Mouse (Mus musculus) neural tube, postnatal 0 days (tissue): ENCODE results near the gene Abcg1. TPM values are rescaled to one million over a fixed set of nuclear protein-coding genes. Genes with fewer than 3 reads are reported as not detected.

Source experiments
- polyA plus RNA-seq: library from polyadenylated mRNA; unstranded; fragments of >200 nt; fragmentation: Nextera tagmentation; extraction: Ambion mirVana; gene quantifications from 2 replicates; pipeline ENCODE4 v1.2.1, GENCODE M21; 2015

Abcg1 gene
- 19.1 TPM in 2 replicates for polyA plus RNA-seq

DNA sequence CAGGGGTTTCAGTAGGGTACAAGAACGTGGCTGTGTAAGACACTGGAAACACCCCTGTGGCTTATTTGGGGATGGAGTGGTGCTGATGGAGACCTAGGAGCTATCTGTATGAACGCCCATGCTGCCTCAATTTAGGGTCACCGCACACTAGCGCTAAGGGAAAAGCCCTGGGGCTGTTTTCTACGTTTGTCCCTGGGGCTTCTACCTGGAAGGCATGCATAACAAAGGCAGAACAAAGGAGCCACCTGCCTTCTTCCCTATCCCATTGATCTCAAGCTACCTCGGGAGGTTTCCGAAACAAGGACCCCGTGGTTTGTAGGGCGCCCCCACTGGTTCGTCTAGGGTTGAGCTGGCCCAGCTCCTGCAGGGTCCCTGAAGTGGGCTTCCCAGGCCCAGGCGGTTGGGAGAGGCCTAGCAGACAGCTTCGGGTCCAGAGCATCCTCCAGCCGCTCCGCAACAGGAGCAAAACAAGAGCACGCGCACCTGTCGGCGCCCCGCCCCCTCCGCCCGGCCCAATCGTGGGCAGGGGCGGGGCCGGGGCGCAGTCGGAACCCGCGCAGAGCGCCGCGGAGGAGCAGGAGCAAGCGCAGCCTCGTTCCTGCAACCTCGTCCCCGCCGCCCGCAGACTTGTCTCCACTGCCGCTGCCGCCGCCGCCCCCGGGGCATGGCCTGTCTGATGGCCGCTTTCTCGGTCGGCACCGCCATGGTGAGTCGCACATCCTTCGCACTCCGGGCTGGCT lies at the start of gene Abcg1:
TSS of gene Abcg1 (plus strand) at position 525 of the 740 bp plus-strand sequence.

DNA sequence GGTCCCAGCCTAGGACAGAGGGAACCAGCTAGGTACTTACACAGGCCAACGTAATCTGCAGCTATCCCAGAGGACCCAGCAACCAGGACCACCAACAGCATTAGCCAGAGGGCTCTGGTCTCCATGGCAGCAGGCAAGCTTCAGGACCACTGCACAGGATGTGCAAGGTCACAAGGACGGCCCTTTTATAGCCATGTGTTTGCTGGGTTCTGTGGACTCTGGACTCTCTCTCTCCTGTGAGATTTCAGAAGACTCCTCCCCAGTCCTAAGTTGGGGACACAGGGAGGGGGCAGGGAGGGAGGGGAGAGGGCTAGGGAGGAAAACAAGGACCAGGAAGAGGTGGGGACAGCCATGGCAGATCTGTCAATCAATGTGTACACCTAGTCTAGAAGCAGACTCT lies 72.0 kb downstream of the Abcg1 start, which contains the start of gene Tff3:
TSS of gene Tff3 (minus strand) at position 195 of the 400 bp plus-strand sequence.

DNA sequence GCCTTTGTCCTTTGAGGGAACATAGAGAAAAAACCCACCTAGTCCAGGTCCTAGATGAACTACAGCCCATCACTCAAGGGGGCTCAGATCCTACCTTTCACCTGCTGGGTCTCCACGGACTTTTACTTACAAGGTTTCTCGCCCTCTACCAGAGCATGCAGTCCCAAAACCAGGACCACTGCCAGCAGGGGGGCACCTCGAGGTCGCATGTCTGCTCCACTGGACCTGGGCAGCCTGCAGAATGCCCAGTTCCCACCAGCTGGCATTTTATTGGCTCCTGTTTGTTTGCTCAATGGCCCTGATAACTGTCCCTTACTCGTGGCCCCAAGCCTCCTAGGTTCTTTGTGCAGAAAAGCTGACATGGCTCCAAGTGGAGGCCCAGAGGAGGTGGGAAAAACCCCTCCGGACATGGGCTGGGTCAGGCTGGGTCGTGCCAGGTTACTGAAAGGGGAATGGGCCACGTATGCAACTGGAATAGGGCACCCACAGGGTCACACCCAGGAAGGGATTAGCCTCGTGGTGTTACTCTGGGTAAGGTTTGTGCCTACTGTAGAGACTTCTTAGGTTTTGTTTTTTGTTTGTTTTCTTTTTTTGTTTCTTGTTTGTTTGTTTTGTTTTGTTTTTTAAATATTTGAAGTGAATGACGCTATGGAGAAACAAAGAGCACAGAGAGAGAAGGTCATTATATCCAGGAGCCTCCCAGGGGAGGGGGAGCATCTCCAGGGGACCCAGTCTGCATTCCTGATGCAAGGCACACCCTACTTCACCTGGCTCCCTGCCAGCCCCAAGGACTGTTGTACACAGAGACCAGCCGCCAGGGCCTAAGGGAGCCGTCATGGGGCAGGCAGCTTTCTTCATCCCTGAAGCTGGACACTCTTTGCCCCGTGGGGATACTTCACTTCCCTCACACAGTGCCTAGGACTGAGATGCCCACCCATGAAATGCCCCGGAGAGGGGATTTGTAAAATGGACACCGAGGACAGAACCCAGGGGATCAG lies 86.9 kb downstream of the Abcg1 start, which contains the start of gene Tff2:
TSS of gene Tff2 (minus strand) at position 243 of the 998 bp plus-strand sequence.

DNA sequence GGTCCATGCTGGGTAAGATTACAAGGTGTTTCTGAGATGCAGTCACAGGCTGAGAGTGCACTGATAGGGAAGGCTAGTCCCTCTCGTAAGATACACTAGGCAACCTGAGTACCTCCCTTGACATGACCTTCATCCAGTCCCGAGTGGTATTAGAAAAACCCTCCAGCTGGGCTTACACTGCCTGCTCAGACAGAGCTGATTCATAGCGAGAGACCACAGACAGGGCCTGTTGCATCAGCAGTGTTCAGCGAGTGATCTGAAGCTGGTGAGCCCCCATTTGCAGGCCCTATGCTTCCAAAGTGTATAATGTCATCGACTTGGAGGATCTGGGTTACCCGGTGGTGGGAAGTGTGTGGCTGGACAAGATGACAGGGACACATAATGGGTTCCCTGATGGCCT lies 107.7 kb downstream of the Abcg1 start, which contains the start of gene Tff1:
TSS of gene Tff1 (minus strand) at position 151 of the 400 bp plus-strand sequence.

Other genes starting within 250 kb of the Abcg1 start
- gene Glp1r, start 155.9 kb upstream of the Abcg1 start, polyA plus RNA-seq, result 2.0 and 2.2 TPM in 2 replicates
- gene Umodl1, start 103.0 kb upstream of the Abcg1 start, polyA plus RNA-seq, result 0.03 TPM in 1 of 2 replicates, not detected in the other
- gene Tff3, start 72.0 kb downstream of the Abcg1 start, polyA plus RNA-seq, result 0.71 and 2.3 TPM in 2 replicates
- not detected in 2 replicates for gene Tff2, start 86.6 kb downstream of the Abcg1 start, polyA plus RNA-seq
- gene Tff1, start 107.6 kb downstream of the Abcg1 start, polyA plus RNA-seq, result not detected in 2 replicates
- gene Tmprss3, start 141.3 kb downstream of the Abcg1 start, polyA plus RNA-seq, result not detected in 2 replicates
- gene Ubash3a, start 150.2 kb downstream of the Abcg1 start, polyA plus RNA-seq, result not detected in 2 replicates
- gene Rsph1, start 219.7 kb downstream of the Abcg1 start, polyA plus RNA-seq, result 5.7 and 6.8 TPM in 2 replicates
- 6.8 and 7.4 TPM in 2 replicates for gene Slc37a1, start 229.1 kb downstream of the Abcg1 start, polyA plus RNA-seq